Mouse (Mus musculus): ENCODE measurements around the gene Grk2. TPM values are rescaled to one million over a fixed set of nuclear protein-coding genes. Genes with fewer than 3 reads are reported as not detected.

The Grk2 gene
- total and polyA plus RNA-seq, 2 experiments from 2014 or later, result 29.6 to 257 TPM

DNA sequence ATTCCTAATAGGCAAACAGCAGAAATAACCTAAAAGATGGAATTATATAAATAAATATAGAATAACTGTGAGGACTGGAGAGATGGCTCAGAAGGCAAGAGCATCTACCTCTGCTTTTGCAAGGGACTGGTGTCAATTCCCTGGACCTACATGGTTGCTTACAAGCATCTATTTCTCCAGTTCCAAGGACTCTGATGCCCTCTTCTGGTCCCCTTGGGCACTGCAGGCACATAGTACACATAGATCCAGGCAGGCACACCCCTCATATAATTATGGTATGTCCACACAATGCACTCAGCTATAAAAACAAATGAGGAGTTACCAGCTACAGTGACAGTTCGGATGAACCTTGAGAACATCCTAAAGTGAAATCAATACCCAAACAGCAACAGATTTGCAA is 26.5 kb downstream of the Grk2 start:
- peak; percentile 52 for TF ChIP-seq CTCF (IDR thresholded peaks at IDR 0.05)
- Histone ChIP-seq H3K4me1 (ENCODE audit: insufficient read depth, low read length) (peaks cover 8% of the 10 kb centered on the region), H3K9ac (replicated peaks; ENCODE audit: low read length, poor library complexity, severe bottlenecking) (no peak overlapping the region), H3K36me3 (ENCODE audit: insufficient read depth, low read length) (peaks cover 6% of the 10 kb centered on the region; the same call in 1 of the 2 replicates), H3K4me2 (ENCODE audit: low read depth, low read length, poor library complexity, severe bottlenecking) (no peak overlapping the region), H3K9me3 (ENCODE audit: low read length) (no peaks in the 10 kb centered on the region), H3K27ac (ENCODE audit: low read depth, low read length) (no peak overlapping the region), H3K27me3 (ENCODE audit: insufficient read depth, low read length) (no peaks in the 10 kb centered on the region), H3K4me3 (ENCODE audit: low read depth, low read length) (no peak overlapping the region)
- no peak for ATAC-seq (ENCODE audit: low FRiP score)
- DNase-seq (ENCODE audit: low spot score), result no peak
- 95% methylated on average over 1 of the region's 1 CpGs for WGBS

DNA sequence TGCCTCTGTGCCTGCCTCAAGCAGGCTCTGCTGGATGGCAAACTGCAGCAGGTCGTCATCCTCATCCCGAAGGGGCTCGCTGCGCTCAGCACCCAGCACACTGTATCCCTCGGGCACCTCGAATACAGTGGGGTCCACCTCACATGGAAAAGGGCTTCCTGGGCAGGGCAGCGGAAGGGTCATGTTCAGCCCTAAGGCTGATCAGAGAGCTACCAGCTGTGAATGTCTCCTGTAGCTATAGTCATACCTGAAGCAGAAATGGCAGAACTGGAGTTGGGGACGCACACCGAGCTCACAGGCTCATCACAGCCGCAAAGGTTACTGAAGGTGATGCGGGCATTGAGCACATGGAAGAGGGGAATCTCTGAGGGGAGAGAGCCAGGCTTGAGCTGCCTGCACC is 35.0 kb downstream of the Grk2 start:
- WGBS, result 95% methylated on average over 11 of the region's 11 CpGs
- no peak for TF ChIP-seq CTCF (IDR thresholded peaks at IDR 0.05)
- ATAC-seq (ENCODE audit: low FRiP score), result no peak
- Histone ChIP-seq H3K4me3 (ENCODE audit: low read depth, low read length) (no peak overlapping the region), H3K4me1 (ENCODE audit: insufficient read depth, low read length) (peaks cover 5% of the 10 kb centered on the region; the same call in 1 of the 2 replicates), H3K27me3 (ENCODE audit: insufficient read depth, low read length) (no peaks in the 10 kb centered on the region), H3K36me3 (ENCODE audit: insufficient read depth, low read length) (peaks cover 26% of the 10 kb centered on the region), H3K4me2 (ENCODE audit: low read depth, low read length, poor library complexity, severe bottlenecking) (no peak overlapping the region), H3K9me3 (ENCODE audit: low read length) (no peaks in the 10 kb centered on the region), H3K9ac (replicated peaks; ENCODE audit: low read length, poor library complexity, severe bottlenecking) (no peak overlapping the region), H3K27ac (ENCODE audit: low read depth, low read length) (no peak overlapping the region)
- no peak for DNase-seq (ENCODE audit: low spot score)

GRCm38 (mm10) chr19:4270187-4270586 is 35.8 kb downstream of the Grk2 start:
- H3K4me1 ChIP-seq (ENCODE audit: insufficient read depth, low read length), result peaks cover 5% of the 10 kb centered on the region; the same call in 1 of the 2 replicates
- WGBS, result 66% methylated on average over 6 of the region's 6 CpGs

GRCm38 (mm10) chr19:4268566-4269361 is 37.3 kb downstream of the Grk2 start, which contains the start of gene Ssh3:
Gene Ssh3, minus strand, starts transcription at chr19:4269180.
- no peaks in the 10 kb centered on the region for H3K27me3 ChIP-seq (ENCODE audit: insufficient read depth, low read length)
- peaks cover 26% of the 10 kb centered on the region for H3K36me3 ChIP-seq (ENCODE audit: insufficient read depth, low read length)
- 9% methylated on average over 46 of the region's 46 CpGs for WGBS
- H3K9me3 ChIP-seq (ENCODE audit: low read length), result no peaks in the 10 kb centered on the region
- H3K27ac ChIP-seq (ENCODE audit: low read depth, low read length), result no peak within 1 kb of the TSS; the same call in 1 of the 2 replicates
- H3K4me2 ChIP-seq (ENCODE audit: low read depth, low read length, poor library complexity, severe bottlenecking), result peak within 1 kb of the TSS; percentile 55
- peak within 1 kb of the TSS; percentile 32 for H3K4me3 ChIP-seq (ENCODE audit: low read depth, low read length)
- DNase-seq (ENCODE audit: low spot score) (peak; percentile 56), ATAC-seq (ENCODE audit: low FRiP score) (peak; percentile 57; the same call in 1 of the 2 replicates)
- TF ChIP-seq CTCF (IDR thresholded peaks at IDR 0.05), result no peak
- peak within 1 kb of the TSS; percentile 42 for H3K9ac ChIP-seq (replicated peaks; ENCODE audit: low read length, poor library complexity, severe bottlenecking)
- peaks cover 5% of the 10 kb centered on the region; the same call in 1 of the 2 replicates for H3K4me1 ChIP-seq (ENCODE audit: insufficient read depth, low read length)

More at GRCm38 (mm10) chr19:4270187-4270586, 35.8 kb downstream of the Grk2 start:
- ATAC-seq (ENCODE audit: low FRiP score) (no peak), DNase-seq (ENCODE audit: low spot score) (no peak)
- no peak for TF ChIP-seq CTCF (IDR thresholded peaks at IDR 0.05)
- Histone ChIP-seq H3K9me3 (ENCODE audit: low read length) (no peaks in the 10 kb centered on the region), H3K36me3 (ENCODE audit: insufficient read depth, low read length) (peaks cover 26% of the 10 kb centered on the region), H3K4me2 (ENCODE audit: low read depth, low read length, poor library complexity, severe bottlenecking) (no peak overlapping the region), H3K9ac (replicated peaks; ENCODE audit: low read length, poor library complexity, severe bottlenecking) (no peak overlapping the region), H3K4me3 (ENCODE audit: low read depth, low read length) (no peak overlapping the region), H3K27me3 (ENCODE audit: insufficient read depth, low read length) (no peaks in the 10 kb centered on the region), H3K27ac (ENCODE audit: low read depth, low read length) (no peak overlapping the region)

- 57% methylated on average over 4 of the region's 4 CpGs for WGBS
- Histone ChIP-seq H3K4me3 (ENCODE audit: low read depth, low read length) (no peak overlapping the region), H3K9ac (replicated peaks; ENCODE audit: low read length, poor library complexity, severe bottlenecking) (no peak overlapping the region), H3K27me3 (ENCODE audit: insufficient read depth, low read length) (no peaks in the 10 kb centered on the region), H3K36me3 (ENCODE audit: insufficient read depth, low read length) (peaks cover 8% of the 10 kb centered on the region), H3K4me2 (ENCODE audit: low read depth, low read length, poor library complexity, severe bottlenecking) (no peak overlapping the region), H3K27ac (ENCODE audit: low read depth, low read length) (no peak overlapping the region), H3K9me3 (ENCODE audit: low read length) (no peaks in the 10 kb centered on the region), H3K4me1 (ENCODE audit: insufficient read depth, low read length) (peaks cover 5% of the 10 kb centered on the region; the same call in 1 of the 2 replicates)
- DNase-seq (ENCODE audit: low spot score) (peak; percentile 54), ATAC-seq (ENCODE audit: low FRiP score) (no peak)
- peak; percentile 56 for TF ChIP-seq CTCF (IDR thresholded peaks at IDR 0.05)
Measured at GRCm38 (mm10) chr19:4265956-4266355, 40.1 kb downstream of the Grk2 start.

DNA sequence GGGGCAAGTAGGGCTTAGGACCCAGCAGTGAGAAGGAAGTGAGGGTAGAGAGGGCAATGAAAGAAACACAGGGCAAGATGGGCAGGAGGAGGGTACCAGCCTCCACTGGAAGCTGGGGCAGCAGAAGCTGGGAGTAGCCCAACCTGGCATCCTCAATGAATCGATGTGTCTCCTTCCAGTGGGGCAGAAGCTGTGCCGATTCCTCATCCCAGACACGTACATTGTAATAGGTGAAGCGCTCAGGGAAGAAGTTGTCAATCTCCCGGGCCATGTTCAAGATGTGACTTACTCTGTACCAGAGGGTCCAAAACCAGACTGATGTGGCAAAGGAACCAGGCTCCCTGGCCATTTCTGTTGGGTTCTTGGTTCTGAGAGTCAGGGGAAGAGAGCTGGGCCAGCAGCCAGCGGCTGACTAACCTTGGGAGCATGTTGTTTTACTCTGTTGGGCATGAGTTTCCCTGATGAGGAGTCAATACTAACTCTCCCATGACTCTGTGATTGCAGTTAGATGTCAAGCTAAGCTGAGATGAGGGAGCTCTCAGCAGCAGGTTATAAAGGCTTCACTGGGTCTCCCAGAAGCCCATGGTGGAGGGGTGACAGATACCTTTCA is 41.7 kb downstream of the Grk2 start:
- TF ChIP-seq CTCF (IDR thresholded peaks at IDR 0.05), result no peak
- ATAC-seq (ENCODE audit: low FRiP score), result no peak

More for the DNA sequence above, 41.7 kb downstream of the Grk2 start:
- Histone ChIP-seq H3K4me3 (ENCODE audit: low read depth, low read length) (no peak overlapping the region), H3K36me3 (ENCODE audit: insufficient read depth, low read length) (no peaks in the 10 kb centered on the region), H3K9me3 (ENCODE audit: low read length) (no peaks in the 10 kb centered on the region), H3K4me2 (ENCODE audit: low read depth, low read length, poor library complexity, severe bottlenecking) (no peak overlapping the region), H3K27ac (ENCODE audit: low read depth, low read length) (no peak overlapping the region), H3K27me3 (ENCODE audit: insufficient read depth, low read length) (no peaks in the 10 kb centered on the region), H3K4me1 (ENCODE audit: insufficient read depth, low read length) (peaks cover 5% of the 10 kb centered on the region; the same call in 1 of the 2 replicates), H3K9ac (replicated peaks; ENCODE audit: low read length, poor library complexity, severe bottlenecking) (no peak overlapping the region)
- DNase-seq (ENCODE audit: low spot score), result no peak
- 90% methylated on average over 6 of the region's 6 CpGs for WGBS
